Comparison of ENCODE assay signal across 14 mouse cellular contexts in genomic region chr11:76586119-76586518, GRCm38 (mm10).
"Had no signal": no experiment of that assay in that cellular context is flagged by ENCODE, and none has a peak within 500 bp of the region (broad histone marks: within the 10 kb centered on the region; RNA-seq: fewer than 3 reads in every experiment).

No protein-coding gene starts in this region.

- H3K27ac ChIP-seq: hindbrain, embryonic 15.5 days; neural tube, embryonic 12.5 days; stomach, embryonic 15.5 days had no signal

- H3K9ac ChIP-seq: hindbrain, embryonic 15.5 days; liver, embryonic 12.5 days; lung, embryonic 14.5 days; neural tube, embryonic 12.5 days; stomach, embryonic 15.5 days had no signal

- DNase-seq: kidney, postnatal 14 days; left cerebral cortex, postnatal 4 days; lung, embryonic 14.5 days; lung, postnatal 10 days; lung, postnatal 4 days; midbrain, embryonic 14.5 days; right cerebral cortex, postnatal 4 days; thymus, adult 2 months; thymus, postnatal 25 days had no signal

- H3K4me3 ChIP-seq: hindbrain, embryonic 15.5 days; liver, embryonic 12.5 days; neural tube, embryonic 12.5 days; stomach, embryonic 15.5 days had no signal

- H3K27me3 ChIP-seq: hindbrain, embryonic 15.5 days; liver, embryonic 12.5 days; neural tube, embryonic 12.5 days; stomach, embryonic 15.5 days had no signal

- H3K9me3 ChIP-seq: hindbrain, embryonic 15.5 days; liver, embryonic 12.5 days; neural tube, embryonic 12.5 days; stomach, embryonic 15.5 days had no signal

- H3K36me3 ChIP-seq: hindbrain, embryonic 15.5 days; liver, embryonic 12.5 days; neural tube, embryonic 12.5 days; stomach, embryonic 15.5 days had no signal

- ATAC-seq: intestine, embryonic 16.5 days; liver, embryonic 12.5 days had no signal

- H3K4me1 ChIP-seq: hindbrain, embryonic 15.5 days; neural tube, embryonic 12.5 days; stomach, embryonic 15.5 days had no signal

- H3K4me2 ChIP-seq: hindbrain, embryonic 15.5 days; liver, embryonic 12.5 days; lung, embryonic 14.5 days; neural tube, embryonic 12.5 days; stomach, embryonic 15.5 days had no signal
